8 mouse cellular contexts compared by ENCODE assay signal in the genomic region with DNA sequence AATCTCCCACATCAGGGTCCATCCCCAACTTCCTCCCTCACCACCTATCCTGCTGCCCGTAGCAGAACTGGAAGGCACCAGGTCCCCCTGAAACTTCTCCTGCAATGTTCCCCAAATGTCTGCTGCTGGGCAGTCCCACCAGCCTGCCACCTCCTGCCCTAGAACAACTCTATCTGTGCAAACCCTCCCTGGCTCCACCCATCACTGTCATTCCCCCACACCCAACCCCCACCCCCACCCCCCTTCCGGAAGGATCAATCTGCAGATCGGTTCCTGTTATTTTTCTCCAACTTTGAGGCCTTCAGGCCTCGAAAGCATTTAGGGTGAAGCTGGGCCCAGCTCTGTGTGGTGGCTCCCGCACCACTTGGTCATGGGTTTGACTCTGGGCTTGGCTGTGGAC. TPM values are rescaled to one million over a fixed set of nuclear protein-coding genes. Genes with fewer than 3 reads are reported as not detected.
DNase-seq lines count a peak whose midpoint lies in the region; ATAC-seq and TF ChIP-seq lines count a peak whose summit lies in the region.

No protein-coding gene starts in this region.

- no peak overlapping the region for H3K4me2 ChIP-seq in kidney, embryonic 15.5 days
- 0 out of 2 replicates have a peak overlapping the region, but pooled peaks have one; percentile 9 for H3K4me2 ChIP-seq in heart, embryonic 13.5 days
- H3K4me2 ChIP-seq in liver, embryonic 14.5 days (ENCODE audit: low read depth) = peak overlapping the region; percentile 41
- no peak overlapping the region for H3K4me2 ChIP-seq in midbrain, embryonic 13.5 days (replicated peaks)

- H3K4me1 ChIP-seq in kidney, embryonic 15.5 days = peaks cover 71% of the 10 kb centered on the region
- peaks cover 27% of the 10 kb centered on the region for H3K4me1 ChIP-seq in G1E (ENCODE audit: insufficient read depth, low read depth, low read length)
- H3K4me1 ChIP-seq in heart, embryonic 13.5 days = peaks cover 62% of the 10 kb centered on the region
- H3K4me1 ChIP-seq in liver, embryonic 14.5 days (replicated peaks; ENCODE audit: control insufficient read depth in 2 of 2, insufficient read depth in 2 of 2, low read length in 1 of 2) = peaks cover 8 to 19% of the 10 kb centered on the region in 2 experiments
- H3K4me1 ChIP-seq in midbrain, embryonic 13.5 days (replicated peaks) = 0 out of 2 replicates have a peak, but pooled peaks cover 4% of the 10 kb centered on the region

- no peak overlapping the region for H3K9ac ChIP-seq in kidney, embryonic 15.5 days
- H3K9ac ChIP-seq in heart, embryonic 13.5 days = peak overlapping the region; percentile 59; the same call in 1 of the 2 replicates
- 0 out of 2 replicates have a peak overlapping the region, but pooled peaks have one; percentile 5 for H3K9ac ChIP-seq in liver, embryonic 14.5 days (replicated peaks)
- no peak overlapping the region for H3K9ac ChIP-seq in midbrain, embryonic 13.5 days (replicated peaks)

- peak overlapping the region; percentile 92 for H3K27ac ChIP-seq in kidney, embryonic 15.5 days
- peak overlapping the region; percentile 86 for H3K27ac ChIP-seq in heart, embryonic 13.5 days (replicated peaks)
- H3K27ac ChIP-seq in liver, embryonic 14.5 days = no peak overlapping the region
- no peak overlapping the region for H3K27ac ChIP-seq in midbrain, embryonic 13.5 days

- H3K36me3 ChIP-seq in kidney, embryonic 15.5 days = no peaks in the 10 kb centered on the region
- no peaks in the 10 kb centered on the region for H3K36me3 ChIP-seq in G1E (replicated peaks)
- no peaks in the 10 kb centered on the region for H3K36me3 ChIP-seq in heart, embryonic 13.5 days
- no peaks in the 10 kb centered on the region for H3K36me3 ChIP-seq in liver, embryonic 14.5 days (replicated peaks; ENCODE audit: control insufficient read depth, insufficient read depth, low read depth)
- H3K36me3 ChIP-seq in midbrain, embryonic 13.5 days = no peaks in the 10 kb centered on the region

- ATAC-seq in kidney, embryonic 15.5 days (replicated peaks; ENCODE audit: low FRiP score) = no peak
- no peak for ATAC-seq in G1E (ENCODE audit: extremely low read depth, insufficient number of reproducible peaks, low FRiP score, poor library complexity, severe bottlenecking)
- ATAC-seq in heart, embryonic 13.5 days (ENCODE audit: extremely low read depth, insufficient number of reproducible peaks, low FRiP score, low TSS enrichment) = no peak
- ATAC-seq in liver, embryonic 14.5 days (ENCODE audit: insufficient read depth) = no peak
- ATAC-seq in midbrain, embryonic 13.5 days = no peak
- no peak for ATAC-seq in erythroblast, adult 5-6 weeks (replicated peaks; ENCODE audit: low FRiP score, poor library complexity, severe bottlenecking)

- no peaks in the 10 kb centered on the region for H3K27me3 ChIP-seq in kidney, embryonic 15.5 days
- H3K27me3 ChIP-seq in G1E (ENCODE audit: insufficient read depth, low read length) = peaks cover 52% of the 10 kb centered on the region
- no peaks in the 10 kb centered on the region for H3K27me3 ChIP-seq in heart, embryonic 13.5 days (replicated peaks)
- no peaks in the 10 kb centered on the region for H3K27me3 ChIP-seq in liver, embryonic 14.5 days (ENCODE audit: control insufficient read depth, insufficient read depth, low read length)
- 0 out of 2 replicates have a peak, but pooled peaks cover 9% of the 10 kb centered on the region for H3K27me3 ChIP-seq in midbrain, embryonic 13.5 days

- no peak for DNase-seq in kidney, adult 8-10 months
- no peak for DNase-seq in G1E (ENCODE audit: low spot score)
- no peak for DNase-seq in liver, embryonic 14.5 days (ENCODE audit: low read depth in 3 of 3, low spot score in 3 of 3)
- DNase-seq in right cerebral cortex, postnatal 36 days (ENCODE audit: low spot score in 2 of 2) = no peak

- no peak for TF ChIP-seq EP300 in liver, embryonic 14.5 days (IDR thresholded peaks at IDR 0.05; ENCODE audit: low read depth)

- H3K9me3 ChIP-seq in kidney, embryonic 15.5 days (replicated peaks) = no peaks in the 10 kb centered on the region
- no peaks in the 10 kb centered on the region for H3K9me3 ChIP-seq in G1E (replicated peaks)
- no peaks in the 10 kb centered on the region for H3K9me3 ChIP-seq in heart, embryonic 13.5 days
- H3K9me3 ChIP-seq in liver, embryonic 14.5 days (ENCODE audit: control insufficient read depth, low read length) = no peaks in the 10 kb centered on the region
- H3K9me3 ChIP-seq in midbrain, embryonic 13.5 days = no peaks in the 10 kb centered on the region

- no peak overlapping the region for H3K4me3 ChIP-seq in kidney, embryonic 15.5 days (replicated peaks)
- peak overlapping the region; percentile 36; the same call in 1 of the 2 replicates for H3K4me3 ChIP-seq in G1E (ENCODE audit: low read depth, low read length)
- no peak overlapping the region for H3K4me3 ChIP-seq in heart, embryonic 13.5 days
- no peak overlapping the region for H3K4me3 ChIP-seq in liver, embryonic 14.5 days (ENCODE audit: insufficient read depth in 1 of 2, low read depth in 2 of 2, low read length in 2 of 2)
- no peak overlapping the region for H3K4me3 ChIP-seq in midbrain, embryonic 13.5 days (replicated peaks)

- TF ChIP-seq CTCF in G1E (IDR thresholded peaks at IDR 0.05; ENCODE audit: low read depth, low read length) = no peak
- TF ChIP-seq CTCF in liver, embryonic 14.5 days (IDR thresholded peaks at IDR 0.05; ENCODE audit: low read depth) = no peak

- 59% methylated on average over 5 of the region's 5 CpGs for WGBS in kidney, embryonic 15.5 days
- 49% methylated on average over 5 of the region's 5 CpGs for WGBS in heart, embryonic 13.5 days
- 6% methylated on average over 5 of the region's 5 CpGs for WGBS in liver, embryonic 14.5 days (ENCODE audit: insufficient replicate concordance)
- 73% methylated on average over 5 of the region's 5 CpGs for WGBS in midbrain, embryonic 13.5 days

RNA-seq across cellular contexts. Expression of gene Plxnd1, which starts 8.7 kb away (rescaled TPM):
- 47.3 and 52.7 TPM in 2 replicates for polyA plus RNA-seq in kidney, embryonic 15.5 days (2015; fragmentation: Nextera tagmentation; extraction: Ambion mirVana)
- total RNA-seq in G1E (2014; fragmentation: Nextera tagmentation) = 1.2 and 2.3 TPM in 2 replicates
- 1.7 and 2.0 TPM in 2 replicates for total RNA-seq in G1E (2017)
- polyA plus RNA-seq in G1E (2012) = 1.5 TPM in 2 replicates
- polyA plus RNA-seq in heart, embryonic 13.5 days (2015; fragmentation: Nextera tagmentation; extraction: Ambion mirVana) = 39.6 and 43.5 TPM in 2 replicates
- 7.5 and 13.0 TPM in 2 replicates for polyA plus RNA-seq in liver, embryonic 14.5 days (2012; rRNA removed)
- polyA plus RNA-seq in liver, embryonic 14.5 days (2014; fragmentation: Nextera tagmentation; extraction: Ambion mirVana) = 6.4 and 7.6 TPM in 2 replicates
- 6.5 and 8.2 TPM in 2 replicates for polyA plus RNA-seq in midbrain, embryonic 13.5 days (2015; fragmentation: Nextera tagmentation; extraction: Ambion mirVana)
- total RNA-seq in erythroblast, adult 5-6 weeks (2015; ENCODE audit: low replicate concordance) = 10.0 and 55.1 TPM in 2 replicates
- total RNA-seq in erythroblast, adult 5-6 weeks (2017; ENCODE audit: low replicate concordance) = 11.8 and 18.1 TPM in 2 replicates

RNA-seq across cellular contexts. Expression of gene H1foo, which starts 58.8 kb away (rescaled TPM):
- polyA plus RNA-seq in kidney, embryonic 15.5 days (2015; fragmentation: Nextera tagmentation; extraction: Ambion mirVana) = not detected in 2 replicates
- total RNA-seq in G1E (2014; fragmentation: Nextera tagmentation) (not detected in 2 replicates), G1E (2017) (not detected in 2 replicates)
- polyA plus RNA-seq in G1E (2012) = not detected in 2 replicates
- not detected in 2 replicates for polyA plus RNA-seq in heart, embryonic 13.5 days (2015; fragmentation: Nextera tagmentation; extraction: Ambion mirVana)
- not detected in 2 replicates for polyA plus RNA-seq in liver, embryonic 14.5 days (2012; rRNA removed)
- polyA plus RNA-seq in liver, embryonic 14.5 days (2014; fragmentation: Nextera tagmentation; extraction: Ambion mirVana) = not detected in 2 replicates
- not detected in 2 replicates for polyA plus RNA-seq in midbrain, embryonic 13.5 days (2015; fragmentation: Nextera tagmentation; extraction: Ambion mirVana)
- total RNA-seq in erythroblast, adult 5-6 weeks (2015; ENCODE audit: low replicate concordance) = not detected in 2 replicates
- total RNA-seq in erythroblast, adult 5-6 weeks (2017; ENCODE audit: low replicate concordance) = not detected in 2 replicates

Comparison
In these comparisons a context has a peak if more than half of its experiments do, and no peak if none do; other contexts are left out.
1. H3K27ac ChIP-seq: peak in kidney, embryonic 15.5 days (single experiment) and heart, embryonic 13.5 days (single experiment); none in liver, embryonic 14.5 days (single experiment) and midbrain, embryonic 13.5 days (single experiment).
2. H3K4me2 ChIP-seq: peak in heart, embryonic 13.5 days (single experiment) and liver, embryonic 14.5 days (single experiment); none in kidney, embryonic 15.5 days (single experiment) and midbrain, embryonic 13.5 days (single experiment).
3. H3K9ac ChIP-seq: peak in heart, embryonic 13.5 days (single experiment) and liver, embryonic 14.5 days (single experiment); none in kidney, embryonic 15.5 days (single experiment) and midbrain, embryonic 13.5 days (single experiment).